Mouse (Mus musculus) gastrocnemius, postnatal 14 days (tissue): ENCODE results near the gene Pdap1. TPM values are rescaled to one million over a fixed set of nuclear protein-coding genes. Genes with fewer than 3 reads are reported as not detected.
A peak's percentile ranks its signal among the peaks of the same experiment; 100 is the strongest.
"Not testable (repeated sequence)": the region's sequence is repeated elsewhere in the genome, so short reads cannot be mapped to it uniquely, and the experiment has no call there.

ENCODE experiments used
- DNase-seq: peaks from one replicate; pipeline ENCODE4 v3.0.0; 2021; ENCODE audit warnings: mixed read lengths
- intact Hi-C: fragments of 180-260 bp; cut with DNase I; formaldehyde crosslinking; loops from one replicate; pipeline ENCODE4 v1.15.1; 2025; ENCODE audit warnings: low total_unique reads
- total RNA-seq, 2 experiments: library from RNA; stranded (reverse); gene quantifications; 2 replicates each; pipeline ENCODE4 v1.2.3; 2021

Pdap1 gene
- total RNA-seq, 2 experiments from 2014 or later = 55.4 to 58.5 TPM

GRCm38 (mm10) chr5:145088186-145088585, 51.9 kb downstream of the Pdap1 start:
- DNase-seq = no peak
- intact Hi-C loops = no loop called here

- intact Hi-C loops = no loop called here
- DNase-seq = no peak
Measured at GRCm38 (mm10) chr5:145084822-145085221, 55.2 kb downstream of the Pdap1 start.

DNA sequence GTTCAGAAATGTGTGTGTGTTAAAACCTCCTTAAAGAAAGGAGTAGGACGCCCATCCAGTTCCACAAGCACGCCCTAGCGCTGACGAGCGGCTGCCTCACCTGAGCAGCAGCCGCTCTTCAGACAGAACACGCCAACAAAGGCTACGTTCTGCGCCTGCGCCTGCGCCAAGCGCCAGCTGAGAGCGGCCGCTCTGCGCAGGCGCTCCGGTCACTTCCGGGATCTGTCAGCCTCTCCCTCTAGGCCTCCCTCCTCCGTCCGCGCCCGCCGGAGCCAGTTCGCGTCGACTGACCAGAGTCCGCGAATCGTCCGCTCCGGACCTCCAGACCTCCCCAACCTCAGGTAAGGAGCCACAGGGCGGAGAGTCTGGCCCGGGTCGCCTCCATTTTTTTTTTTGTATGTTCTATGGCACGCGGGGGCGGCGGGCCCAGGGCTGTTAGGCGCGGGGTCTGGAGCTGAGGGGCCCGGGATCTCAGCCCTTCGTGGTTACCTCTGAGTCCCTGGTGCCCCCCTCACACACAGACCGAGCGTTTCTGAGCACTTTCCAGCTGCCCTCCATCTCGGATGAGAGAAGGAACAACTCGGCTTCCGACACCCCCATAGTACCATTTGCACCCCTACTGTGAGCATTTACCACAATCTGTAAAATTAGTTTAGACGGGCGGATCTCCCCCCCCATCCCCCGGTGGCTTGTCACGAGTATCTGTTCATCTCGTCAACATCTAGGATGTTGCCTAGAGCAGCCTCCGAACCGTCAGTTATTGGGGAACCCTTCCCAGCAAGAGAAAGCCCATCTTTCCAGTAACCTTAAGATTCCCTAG, 56.2 kb downstream of the Pdap1 start, which contains the start of the genes Arpc1a and Kpna7:
Arpc1a (plus strand) TSS at position 199 of the 820 bp plus-strand sequence.
Kpna7 (minus strand) TSS at position 399 of the 820 bp plus-strand sequence.
- intact Hi-C loops = no loop called here
- peak; percentile 95 for DNase-seq

DNA sequence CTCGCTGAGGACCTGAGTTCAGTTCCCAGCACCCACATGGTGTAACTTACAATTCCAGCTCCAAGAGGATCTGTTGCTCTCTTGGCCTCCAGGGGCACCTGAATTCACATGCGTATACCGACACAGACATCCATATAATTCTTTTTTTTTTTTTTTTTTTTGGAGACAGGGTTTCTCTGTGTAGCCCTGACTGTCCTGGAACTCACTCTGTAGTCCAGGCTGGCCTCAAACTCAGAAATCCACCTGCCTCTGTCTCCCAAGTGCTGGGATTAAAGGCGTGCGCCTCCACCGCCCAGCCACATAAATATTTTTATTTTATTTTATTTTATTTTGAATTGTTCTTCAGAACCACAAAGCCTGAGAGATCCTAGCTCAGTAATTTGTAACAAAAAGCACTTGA, 56.8 kb downstream of the Pdap1 start:
- intact Hi-C loops, DNase-seq: not testable (repeated sequence)

DNA sequence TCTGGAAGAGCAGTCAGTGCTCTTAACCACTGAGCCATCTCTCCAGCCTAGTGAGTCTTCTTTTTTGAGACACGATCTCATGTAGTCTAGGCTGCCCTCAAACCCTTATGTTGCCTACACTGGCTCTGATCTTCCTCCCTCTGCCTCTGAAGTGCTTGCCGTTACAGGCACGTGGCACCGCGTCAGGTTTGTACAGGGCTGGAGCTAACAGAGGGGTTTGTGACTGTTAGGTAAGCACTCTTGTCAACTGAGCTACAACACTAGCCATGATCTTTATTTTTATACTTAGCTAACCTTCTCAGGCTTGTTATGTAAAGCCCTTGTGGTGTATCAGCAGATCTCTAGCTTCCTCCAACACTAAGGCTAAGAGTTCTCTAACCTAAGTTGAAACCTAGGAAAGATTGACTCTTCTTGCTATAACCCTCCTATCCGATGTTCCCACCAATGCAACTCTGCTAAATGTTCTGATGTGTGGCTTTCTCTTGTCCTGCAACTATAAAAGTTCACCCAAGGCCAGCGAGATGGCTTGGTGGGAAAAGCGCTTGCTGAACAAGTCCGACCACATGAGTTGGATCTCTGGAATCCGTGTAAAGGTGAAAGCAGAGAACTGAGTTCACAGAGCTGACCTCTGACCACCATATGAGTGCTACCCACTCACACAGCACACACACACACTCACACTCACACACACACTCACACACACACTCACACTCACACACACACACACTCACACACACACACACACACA, 58.0 kb downstream of the Pdap1 start:
- intact Hi-C loops = no loop called here
- DNase-seq = no peak

Other genes with a start within 250 kb of the Pdap1 start
- gene Smurf1, start 174.4 kb downstream of the Pdap1 start, total RNA-seq = 10 to 100 TPM; 11.0 to 13.1 TPM
- gene Gm4871, start 107.5 kb downstream of the Pdap1 start, total RNA-seq = not detected
- gene 1700018F24Rik, start 97.2 kb downstream of the Pdap1 start, total RNA-seq = not detected
- 10 to 100 TPM; 32.9 to 38.3 TPM for gene Arpc1a, start 56.4 kb downstream of the Pdap1 start, total RNA-seq
- not detected for gene Kpna7, start 56.2 kb downstream of the Pdap1 start, total RNA-seq
- gene Arpc1b, start 26.0 kb downstream of the Pdap1 start, total RNA-seq = 10 to 100 TPM; 58.6 to 66.5 TPM
- gene Bud31, start 124 bp upstream of the Pdap1 start, total RNA-seq = 10 to 100 TPM; 59.0 to 59.8 TPM
- gene Ptcd1, start 26.9 kb upstream of the Pdap1 start, total RNA-seq = 1 to 10 TPM; 9.7 to 9.8 TPM
- gene Cpsf4, start 27.0 kb upstream of the Pdap1 start, total RNA-seq = 1 to 10 TPM; 7.1 to 8.8 TPM
- gene Atp5j2, start 51.8 kb upstream of the Pdap1 start, total RNA-seq = 100 to 1,000 TPM; 553 to 667 TPM
- gene Zkscan14, start 61.6 kb upstream of the Pdap1 start, total RNA-seq = 1 to 10 TPM; 7.5 to 8.1 TPM
- 1 to 10 TPM; 7.8 to 8.2 TPM for gene Zkscan5, start 64.3 kb upstream of the Pdap1 start, total RNA-seq
- 10 to 100 TPM; 11.1 to 13.4 TPM for gene Zfp655, start 91.5 kb upstream of the Pdap1 start, total RNA-seq
- gene Zscan25, start 140.3 kb upstream of the Pdap1 start, total RNA-seq = 1 to 10 TPM; 8.0 to 8.8 TPM
- not detected for gene Cyp3a57, start 205.0 kb upstream of the Pdap1 start, total RNA-seq